In genomic region chr2:48716206-48716605, GRCm38 (mm10) we compare ENCODE assay signal across 25 mouse cellular contexts.
"Had no signal": no experiment of that assay in that cellular context is flagged by ENCODE, and none has a peak within 500 bp of the region (broad histone marks: within the 10 kb centered on the region; RNA-seq: fewer than 3 reads in every experiment).

No protein-coding gene starts in this region.

- H3K27ac ChIP-seq: gastrocnemius, adult 2 months; heart, adult 2 months; hindbrain, embryonic 13.5 days; hindbrain, embryonic 15.5 days; hindbrain, postnatal 0 days; kidney, embryonic 15.5 days; kidney, postnatal 0 days; limb, embryonic 13.5 days; limb, embryonic 15.5 days had no signal

- ATAC-seq: hindbrain, postnatal 0 days; intestine, embryonic 16.5 days had no signal

- H3K4me1 ChIP-seq: hindbrain, embryonic 13.5 days; kidney, embryonic 15.5 days; limb, embryonic 15.5 days had no signal

- H3K4me2 ChIP-seq: heart, embryonic 11.5 days; hindbrain, embryonic 13.5 days; hindbrain, embryonic 15.5 days; kidney, embryonic 15.5 days; limb, embryonic 13.5 days; limb, embryonic 15.5 days; liver, embryonic 11.5 days had no signal

- H3K4me3 ChIP-seq: gastrocnemius, adult 2 months; heart, adult 2 months; hindbrain, embryonic 13.5 days; hindbrain, embryonic 15.5 days; kidney, embryonic 15.5 days; limb, embryonic 13.5 days; limb, embryonic 15.5 days had no signal

- H3K9ac ChIP-seq: hindbrain, embryonic 13.5 days; hindbrain, embryonic 15.5 days; kidney, embryonic 15.5 days; limb, embryonic 13.5 days; limb, embryonic 15.5 days had no signal

- H3K27me3 ChIP-seq: hindbrain, embryonic 13.5 days; hindbrain, embryonic 15.5 days; kidney, embryonic 15.5 days; limb, embryonic 13.5 days; limb, embryonic 15.5 days had no signal

- DNase-seq: gastrocnemius, adult 2 months; gastrocnemius, postnatal 10 days; gastrocnemius, postnatal 25 days; heart, adult 11 months; heart, adult 2 months; heart, postnatal 10 days; heart, postnatal 36 days; kidney, adult 11 months; kidney, adult 2 months; kidney, adult 9 months; kidney, postnatal 14 days; kidney, postnatal 36 days; layer of hippocampus, adult 9-11 months; layer of hippocampus, postnatal 36 days; left cerebral cortex, postnatal 4 days had no signal

- H3K9me3 ChIP-seq: hindbrain, embryonic 13.5 days; hindbrain, embryonic 15.5 days; kidney, embryonic 15.5 days; limb, embryonic 13.5 days; limb, embryonic 15.5 days had no signal

- H3K36me3 ChIP-seq: hindbrain, embryonic 13.5 days; hindbrain, embryonic 15.5 days; kidney, embryonic 15.5 days; limb, embryonic 13.5 days; limb, embryonic 15.5 days had no signal
